Mouse (Mus musculus) liver, postnatal 0 days (tissue): Measurements from ENCODE around the gene Sbk2. TPM values are rescaled to one million over a fixed set of nuclear protein-coding genes. Genes with fewer than 3 reads are reported as not detected.

Source experiments
- ATAC-seq: fragments of 200-750 bp; cut with Nextera tagmentation; 2 replicates; pipeline ENCODE4 v1.8.0; 2017; ENCODE audit warnings: mild to moderate bottlenecking, moderate library complexity
- DNase-seq: peaks from one replicate; pipeline ENCODE4 v3.0.0-alpha.2; 2016
- H3K27ac ChIP-seq: fragments of 300-500 bp; sonication (generic); 2 replicates; pipeline ENCODE4 v1.5.1; 2014; ENCODE audit warnings: antibody characterized with exemption, moderate library complexity, mild to moderate bottlenecking, low read depth
- H3K27me3 ChIP-seq: fragments of 300-500 bp; sonication (generic); 2 replicates; pipeline ENCODE4 v1.6.1; 2014; ENCODE audit warnings: low read length, control low read depth, mixed read lengths; ENCODE audit not compliant: insufficient read depth
- H3K36me3 ChIP-seq: fragments of 300-500 bp; sonication (generic); replicated peaks from 2 replicates; pipeline ENCODE4 v1.6.1; 2014; ENCODE audit warnings: mild to moderate bottlenecking, control low read depth, low read length, moderate library complexity, mixed read lengths; ENCODE audit not compliant: insufficient read depth
- H3K4me1 ChIP-seq: fragments of 300-500 bp; sonication (generic); 2 replicates; pipeline ENCODE4 v1.6.1; 2014; ENCODE audit warnings: antibody characterized with exemption, mild to moderate bottlenecking, control low read depth; ENCODE audit not compliant: insufficient read depth
- H3K4me2 ChIP-seq: fragments of 300-500 bp; sonication (generic); 2 replicates; pipeline ENCODE4 v1.6.1; 2014; ENCODE audit warnings: low read depth, mild to moderate bottlenecking, low read length, moderate library complexity, mixed read lengths
- H3K4me3 ChIP-seq: fragments of 300-500 bp; sonication (generic); 2 replicates; pipeline ENCODE4 v1.5.1; 2014; ENCODE audit warnings: low read depth, low read length
- H3K9ac ChIP-seq: fragments of 300-500 bp; sonication (generic); replicated peaks from 2 replicates; pipeline ENCODE4 v1.6.1; 2014; ENCODE audit warnings: mild to moderate bottlenecking, moderate library complexity
- H3K9me3 ChIP-seq: fragments of 300-500 bp; sonication (generic); 2 replicates; pipeline ENCODE4 v1.6.1; 2016; ENCODE audit warnings: mild to moderate bottlenecking, control low read depth, low read length, mixed read lengths
- CTCF ChIP-seq: sonication (generic); IDR thresholded peaks from 2 replicates; pipeline ENCODE4 v1.5.1; 2016; ENCODE audit warnings: antibody characterized with exemption, low read depth
- EP300 ChIP-seq: IDR thresholded peaks from 2 replicates; pipeline ENCODE4 v1.6.1; 2016; ENCODE audit warnings: antibody characterized with exemption, low read depth, mild to moderate bottlenecking
- WGBS: fragments of 180-500 bp; shearing (Covaris S2); extraction: QIAGEN DNeasy Blood & Tissue Kit; methylation state at CpG from one replicate; pipeline ENCODE4 v1.1.7; 2014; ENCODE audit not compliant: insufficient replicate concordance; 5-methylcytosine and 5-hydroxymethylcytosine counted together
- polyA plus RNA-seq: library from polyadenylated mRNA; unstranded; fragments of >200 nt; fragmentation: Nextera tagmentation; extraction: Ambion mirVana; gene quantifications from 2 replicates; pipeline ENCODE4 v1.2.1, GENCODE M21; 2015

The Sbk2 gene
- polyA plus RNA-seq, 1 experiment from 2014 or later: not detected

- Histone ChIP-seq H3K27me3 (no peaks in the 10 kb centered on the region), H3K9me3 (no peaks in the 10 kb centered on the region), H3K9ac (no peak overlapping the region), H3K36me3 (no peaks in the 10 kb centered on the region), H3K4me3 (no peak overlapping the region), H3K27ac (no peak overlapping the region), H3K4me1 (no peaks in the 10 kb centered on the region), H3K4me2 (no peak overlapping the region)
- ATAC-seq (no peak), DNase-seq (no peak)
- WGBS: 83% methylated on average over 7 of the region's 7 CpGs
- TF ChIP-seq CTCF (peak; percentile 29), EP300 (no peak)
Observed at GRCm38 (mm10) chr7:4976832-4977231, 12.6 kb upstream of the Sbk2 start.

GRCm38 (mm10) chr7:4975455-4975854, 11.2 kb upstream of the Sbk2 start:
- no peak for ATAC-seq
- no peak overlapping the region for H3K27ac ChIP-seq
- no peak for DNase-seq
- no peaks in the 10 kb centered on the region for H3K27me3 ChIP-seq
- 67% methylated on average over 4 of the region's 4 CpGs for WGBS
- TF ChIP-seq EP300: no peak
- TF ChIP-seq CTCF: no peak
- no peaks in the 10 kb centered on the region for H3K4me1 ChIP-seq
- no peak overlapping the region for H3K4me3 ChIP-seq
- no peak overlapping the region for H3K9ac ChIP-seq
- H3K9me3 ChIP-seq: no peaks in the 10 kb centered on the region
- no peak overlapping the region for H3K4me2 ChIP-seq
- H3K36me3 ChIP-seq: no peaks in the 10 kb centered on the region

GRCm38 (mm10) chr7:4972321-4973047, 8.3 kb upstream of the Sbk2 start:
- no peak overlapping the region for H3K4me2 ChIP-seq
- H3K9me3 ChIP-seq: no peaks in the 10 kb centered on the region
- no peak overlapping the region for H3K27ac ChIP-seq
- no peaks in the 10 kb centered on the region for H3K36me3 ChIP-seq
- no peak overlapping the region for H3K4me3 ChIP-seq
- 48% methylated on average over 18 of the region's 18 CpGs for WGBS
- H3K27me3 ChIP-seq: no peaks in the 10 kb centered on the region
- no peak overlapping the region for H3K9ac ChIP-seq
- DNase-seq (no peak), ATAC-seq (no peak)
- TF ChIP-seq EP300: no peak
- no peaks in the 10 kb centered on the region for H3K4me1 ChIP-seq

- Histone ChIP-seq H3K27ac (no peak overlapping the region), H3K4me1 (no peaks in the 10 kb centered on the region), H3K27me3 (no peaks in the 10 kb centered on the region), H3K9me3 (no peaks in the 10 kb centered on the region), H3K4me2 (no peak overlapping the region), H3K9ac (no peak overlapping the region), H3K4me3 (no peak overlapping the region), H3K36me3 (no peaks in the 10 kb centered on the region)
- no peak for ATAC-seq
- TF ChIP-seq EP300 (no peak), CTCF (no peak)
- 31% methylated on average over 7 of the region's 7 CpGs for WGBS
- no peak for DNase-seq
Observed at GRCm38 (mm10) chr7:4971710-4972109, 7.5 kb upstream of the Sbk2 start.

GRCm38 (mm10) chr7:4971068-4971467, 6.9 kb upstream of the Sbk2 start, which contains the start of gene Sbk3:
Gene Sbk3 (minus strand): TSS chr7:4971168.
- TF ChIP-seq EP300 (no peak), CTCF (no peak)
- Histone ChIP-seq H3K9me3 (no peaks in the 10 kb centered on the region), H3K9ac (no peak within 1 kb of the TSS), H3K27ac (no peak within 1 kb of the TSS), H3K4me2 (no peak within 1 kb of the TSS), H3K4me3 (no peak within 1 kb of the TSS), H3K27me3 (no peaks in the 10 kb centered on the region), H3K4me1 (no peaks in the 10 kb centered on the region), H3K36me3 (no peaks in the 10 kb centered on the region)
- ATAC-seq (no peak), DNase-seq (no peak)
- WGBS: 35% methylated on average over 6 of the region's 6 CpGs

- no peaks in the 10 kb centered on the region for H3K9me3 ChIP-seq
- no peak for ATAC-seq
- no peak overlapping the region for H3K9ac ChIP-seq
- H3K27ac ChIP-seq: no peak overlapping the region
- H3K36me3 ChIP-seq: no peaks in the 10 kb centered on the region
- H3K4me2 ChIP-seq: no peak overlapping the region
- 74% methylated on average over 5 of the region's 5 CpGs for WGBS
- no peak overlapping the region for H3K4me3 ChIP-seq
- H3K27me3 ChIP-seq: no peaks in the 10 kb centered on the region
- no peak for TF ChIP-seq CTCF
- no peak for TF ChIP-seq EP300
- no peaks in the 10 kb centered on the region for H3K4me1 ChIP-seq
- DNase-seq: no peak
Observed at GRCm38 (mm10) chr7:4964988-4965387, 782 bp upstream of the Sbk2 start.
